Mouse (Mus musculus) WW6 (cell line): Measurements from ENCODE around the gene Rapgef3.

Experiments used
- DNase-seq: peaks from one replicate; pipeline ENCODE4 v3.0.0-alpha.2; 2013; ENCODE audit warnings: low read depth, low spot score

Rapgef3 gene

GRCm38 (mm10) chr15:97793386-97794153 is 25.8 kb upstream of the Rapgef3 start:
- DNase-seq, result no peak

GRCm38 (mm10) chr15:97791126-97791700 is 23.4 kb upstream of the Rapgef3 start:
- no peak for DNase-seq

- DNase-seq, result no peak
These were observed 22.2 kb upstream of the Rapgef3 start for GRCm38 (mm10) chr15:97789761-97790505.

GRCm38 (mm10) chr15:97788821-97789220 is 21.0 kb upstream of the Rapgef3 start:
- DNase-seq, result no peak

- DNase-seq, result no peak
These were observed 20.3 kb upstream of the Rapgef3 start for GRCm38 (mm10) chr15:97787799-97788667.

- no peak for DNase-seq
These were observed 19.5 kb upstream of the Rapgef3 start for GRCm38 (mm10) chr15:97787148-97787798.

GRCm38 (mm10) chr15:97786412-97787112 is 18.8 kb upstream of the Rapgef3 start:
- no peak for DNase-seq

- no peak for DNase-seq
These were observed 18.1 kb upstream of the Rapgef3 start for GRCm38 (mm10) chr15:97785731-97786411.

- no peak for DNase-seq
These were observed 16.9 kb upstream of the Rapgef3 start for GRCm38 (mm10) chr15:97784561-97785161.

GRCm38 (mm10) chr15:97784092-97784559 is 16.4 kb upstream of the Rapgef3 start:
- DNase-seq, result peak; percentile 67

- no peak for DNase-seq
These were observed 15.0 kb upstream of the Rapgef3 start for GRCm38 (mm10) chr15:97782749-97783105.

GRCm38 (mm10) chr15:97781961-97782748 is 14.4 kb upstream of the Rapgef3 start:
- DNase-seq, result no peak

GRCm38 (mm10) chr15:97780611-97781031 is 12.8 kb upstream of the Rapgef3 start:
- DNase-seq, result no peak

GRCm38 (mm10) chr15:97779576-97779975 is 11.8 kb upstream of the Rapgef3 start:
- no peak for DNase-seq

GRCm38 (mm10) chr15:97778311-97779098 is 10.7 kb upstream of the Rapgef3 start, which contains the start of gene Slc48a1:
Gene Slc48a1, plus strand, starts transcription at chr15:97778520.
- DNase-seq, result no peak

GRCm38 (mm10) chr15:97776919-97777318 is 9.1 kb upstream of the Rapgef3 start:
- no peak for DNase-seq

- DNase-seq, result no peak
These were observed 8.7 kb upstream of the Rapgef3 start for GRCm38 (mm10) chr15:97776514-97776913.

- DNase-seq, result no peak
These were observed 6.2 kb upstream of the Rapgef3 start for GRCm38 (mm10) chr15:97773961-97774370.
